Mouse (Mus musculus): Measurements from ENCODE around the gene Gnaq.
A peak's percentile ranks its signal among the peaks of the same experiment; 100 is the strongest.

The Gnaq gene

DNA sequence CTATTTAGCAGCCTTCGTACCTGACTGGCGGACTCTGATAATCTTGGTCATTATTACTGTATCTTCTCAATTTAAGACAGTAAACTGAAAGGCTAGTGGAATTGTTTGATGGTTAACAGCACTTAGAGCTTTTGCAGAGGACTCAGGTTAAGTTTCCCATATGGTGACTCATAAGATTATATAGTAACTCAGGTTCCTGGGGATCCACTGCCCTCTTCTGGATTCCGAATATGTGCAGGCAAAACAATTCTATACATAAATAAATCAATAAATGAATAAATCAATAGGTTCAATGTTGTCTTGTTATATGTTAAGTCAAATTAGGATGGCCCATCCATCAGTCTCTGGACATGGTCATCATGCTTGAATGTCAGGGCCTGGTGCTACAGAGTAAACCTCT, 191.6 kb downstream of the Gnaq start:
- no peak for DNase-seq

GRCm38 (mm10) chr19:16325911-16326310, 193.3 kb downstream of the Gnaq start:
- DNase-seq, result no peak

- no peak for DNase-seq
These were observed 194.9 kb downstream of the Gnaq start for GRCm38 (mm10) chr19:16327401-16328073.

GRCm38 (mm10) chr19:16328074-16328850, 195.6 kb downstream of the Gnaq start:
- DNase-seq, result peak in 1 of 2 experiments; percentile 14

GRCm38 (mm10) chr19:16329056-16329455, 196.4 kb downstream of the Gnaq start:
- no peak for DNase-seq

DNA sequence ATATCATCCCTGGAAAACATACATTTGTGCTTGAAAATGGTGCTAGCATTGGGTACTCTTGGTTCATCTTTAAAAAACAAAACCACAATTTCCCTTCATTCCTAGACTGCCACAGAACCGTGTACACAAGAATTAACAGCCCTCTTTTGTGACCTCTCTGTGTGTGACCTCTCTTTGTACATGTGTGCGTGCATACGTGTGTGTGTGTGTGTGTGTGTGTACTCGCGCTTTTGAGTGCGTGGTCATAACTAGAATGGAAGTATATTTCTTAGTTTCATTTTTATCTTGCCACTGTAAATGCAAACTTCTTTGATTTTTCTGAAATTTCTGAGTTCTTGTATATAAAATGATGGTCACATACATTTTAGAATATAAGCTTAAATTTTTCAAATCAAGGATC, 197.0 kb downstream of the Gnaq start:
- DNase-seq, result no peak

- DNase-seq, result no peak
These were observed 197.5 kb downstream of the Gnaq start for GRCm38 (mm10) chr19:16330161-16330560.

GRCm38 (mm10) chr19:16331047-16331446, 198.4 kb downstream of the Gnaq start:
- no peak for DNase-seq

GRCm38 (mm10) chr19:16337866-16338530, 205.4 kb downstream of the Gnaq start:
- DNase-seq, result no peak

DNA sequence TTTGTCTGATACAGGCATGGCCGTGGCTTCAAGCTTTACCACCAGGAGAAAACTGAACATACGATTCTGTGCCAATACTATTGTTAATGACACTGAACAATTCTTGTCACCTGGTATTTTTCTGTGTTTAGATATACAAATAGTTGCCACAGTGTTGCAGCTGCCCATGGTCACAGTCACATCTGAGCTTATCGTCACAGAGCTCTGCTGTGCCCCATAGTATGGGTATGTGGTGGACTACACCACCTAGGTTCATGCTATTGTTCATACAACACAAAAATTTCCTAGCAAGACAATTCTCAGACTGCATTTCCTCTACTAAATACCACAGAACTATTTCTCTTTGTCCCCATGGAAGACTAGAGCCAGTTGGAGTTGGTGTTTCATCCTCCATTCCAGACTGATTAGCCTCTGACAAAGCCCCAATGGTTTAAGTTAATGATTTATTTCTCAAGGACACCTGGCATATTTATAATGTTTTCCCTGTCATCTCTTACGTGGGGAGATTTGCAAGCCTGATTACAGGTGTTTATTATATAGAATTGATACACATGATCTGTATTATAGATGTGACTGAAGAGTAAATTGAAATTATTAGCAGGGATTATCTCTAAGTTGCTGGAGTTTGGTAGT, 207.4 kb downstream of the Gnaq start:
- no peak for DNase-seq

DNA sequence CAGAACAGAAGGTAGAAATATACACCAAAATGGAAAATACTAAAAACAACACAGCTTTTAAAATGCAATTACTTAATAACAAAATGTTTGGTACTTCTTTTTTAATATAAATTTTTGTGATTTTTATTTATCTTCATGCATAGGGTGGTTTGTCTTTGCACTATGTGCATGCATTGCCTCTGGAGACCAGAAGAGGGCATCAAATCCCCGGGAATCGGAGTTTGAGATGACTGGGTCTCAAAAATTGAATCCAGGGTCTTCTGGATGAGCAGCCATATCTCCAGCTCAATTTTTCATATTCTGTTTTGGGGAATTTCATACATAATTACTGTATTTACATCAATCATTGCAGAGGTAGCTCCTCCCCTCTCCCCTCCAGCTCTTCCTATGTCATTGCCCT, 210.1 kb downstream of the Gnaq start:
- DNase-seq, result no peak

GRCm38 (mm10) chr19:16345516-16345915, 212.9 kb downstream of the Gnaq start:
- DNase-seq, result no peak

DNA sequence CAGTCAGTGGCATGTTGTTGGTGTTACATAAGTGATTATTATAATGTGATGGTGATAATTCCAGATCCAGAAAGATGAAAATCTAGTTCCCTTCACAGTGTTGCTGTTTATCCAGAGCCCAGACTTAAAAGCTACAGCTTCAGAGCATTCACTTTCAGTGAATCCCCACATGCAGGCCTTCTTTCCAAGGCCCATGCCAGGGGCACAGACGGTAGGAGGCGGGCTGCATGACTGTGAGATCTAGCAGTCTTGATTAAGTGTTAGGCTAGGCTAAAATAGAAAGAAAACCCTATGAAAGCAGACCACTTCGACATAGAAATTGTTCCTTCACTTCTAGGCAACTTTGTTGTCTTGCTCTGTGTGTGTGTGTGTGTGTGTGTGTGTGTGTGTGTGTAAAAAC, 214.4 kb downstream of the Gnaq start:
- DNase-seq, result no peak

DNA sequence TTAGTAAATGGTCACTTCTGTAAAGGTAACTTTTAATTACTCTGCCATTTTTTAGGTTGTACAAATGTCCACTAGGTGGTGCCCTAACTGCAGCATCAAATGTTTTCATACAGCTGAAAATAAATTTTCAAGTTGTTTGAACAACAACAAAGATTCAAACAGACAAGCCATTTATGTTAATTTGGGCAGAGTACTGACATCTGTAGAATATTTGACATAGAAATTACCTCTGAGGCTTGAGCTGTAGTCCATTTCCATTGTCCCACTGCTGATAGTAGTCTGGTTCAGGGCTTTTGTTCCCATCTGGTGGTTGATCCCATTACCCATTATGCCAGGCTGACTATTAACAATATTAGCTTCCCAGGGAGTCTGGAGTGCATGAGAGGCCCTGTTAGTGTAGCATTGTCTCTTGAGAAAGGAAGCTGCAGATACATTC, 221.1 kb downstream of the Gnaq start:
- no peak for DNase-seq

GRCm38 (mm10) chr19:16358148-16358547, 225.5 kb downstream of the Gnaq start:
- no peak for DNase-seq

- peak; percentile 15 to 20 for DNase-seq
These were observed 226.3 kb downstream of the Gnaq start for GRCm38 (mm10) chr19:16358905-16359304.

DNA sequence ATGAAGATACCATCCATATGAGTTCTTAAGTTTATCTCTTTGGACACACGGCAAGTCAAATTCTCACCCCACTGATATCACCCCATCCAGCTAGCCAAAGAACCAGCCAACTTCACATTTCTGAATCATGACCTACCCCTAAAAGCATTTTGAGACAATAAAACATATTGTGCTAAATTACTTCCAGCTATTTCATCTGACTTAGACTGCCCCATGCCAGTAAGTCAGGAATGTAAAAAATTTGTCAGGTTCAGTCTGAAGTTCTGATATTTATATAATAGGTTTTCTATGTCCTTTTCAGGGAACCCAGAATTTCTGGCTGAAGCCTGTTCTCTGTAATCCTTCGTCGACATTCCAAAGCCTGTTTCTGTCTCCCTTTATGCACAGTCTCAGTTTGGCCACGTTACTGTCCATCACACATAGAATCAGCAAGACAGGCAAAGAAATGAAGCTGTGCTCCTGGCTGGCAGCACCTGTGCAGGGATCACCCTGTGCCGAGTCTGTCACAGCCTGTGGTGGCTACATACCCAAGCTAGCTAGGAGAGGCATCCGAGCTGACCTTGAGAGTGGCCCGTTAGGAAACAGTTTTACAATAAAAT, 233.9 kb downstream of the Gnaq start:
- DNase-seq, result no peak

DNA sequence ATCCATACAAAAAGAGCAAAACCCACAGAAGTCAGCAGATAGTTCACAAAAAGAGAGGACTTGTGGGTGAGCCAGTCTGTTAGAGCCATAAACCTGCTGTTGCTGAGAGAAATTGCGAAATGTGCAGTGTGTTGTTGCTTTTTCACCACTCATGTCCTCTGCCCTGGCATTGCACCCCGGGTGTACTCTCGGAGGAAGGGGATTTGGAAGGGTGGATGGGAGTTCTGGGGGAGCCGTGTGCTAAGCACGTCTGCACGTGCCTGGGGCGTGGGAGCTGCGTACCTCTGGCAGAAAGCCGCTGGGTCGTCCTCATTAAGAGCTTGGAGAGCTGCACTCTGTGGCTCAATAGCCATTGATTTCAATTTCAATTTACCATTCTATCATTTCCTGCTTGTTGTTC, 234.6 kb downstream of the Gnaq start:
- no peak for DNase-seq

DNA sequence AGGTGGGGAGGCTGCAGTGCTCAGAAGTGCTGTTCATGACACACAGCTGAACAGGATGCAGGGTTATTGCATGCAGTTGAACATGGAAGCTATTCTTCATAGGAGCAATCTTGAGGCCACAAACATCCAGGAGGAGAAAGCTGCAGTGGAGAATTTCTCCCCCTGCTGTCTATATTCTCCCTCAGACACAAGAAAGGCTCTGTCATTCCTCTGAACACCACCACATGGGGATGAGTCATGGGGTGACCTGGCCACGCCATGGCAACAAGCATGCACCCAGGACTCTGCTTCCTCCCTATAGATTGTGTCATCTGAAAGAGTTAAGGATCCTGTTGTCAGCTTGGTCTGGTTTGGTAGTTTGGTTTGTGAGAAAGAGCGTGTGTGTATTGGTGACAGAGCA, 239.0 kb downstream of the Gnaq start:
- DNase-seq, result no peak

DNA sequence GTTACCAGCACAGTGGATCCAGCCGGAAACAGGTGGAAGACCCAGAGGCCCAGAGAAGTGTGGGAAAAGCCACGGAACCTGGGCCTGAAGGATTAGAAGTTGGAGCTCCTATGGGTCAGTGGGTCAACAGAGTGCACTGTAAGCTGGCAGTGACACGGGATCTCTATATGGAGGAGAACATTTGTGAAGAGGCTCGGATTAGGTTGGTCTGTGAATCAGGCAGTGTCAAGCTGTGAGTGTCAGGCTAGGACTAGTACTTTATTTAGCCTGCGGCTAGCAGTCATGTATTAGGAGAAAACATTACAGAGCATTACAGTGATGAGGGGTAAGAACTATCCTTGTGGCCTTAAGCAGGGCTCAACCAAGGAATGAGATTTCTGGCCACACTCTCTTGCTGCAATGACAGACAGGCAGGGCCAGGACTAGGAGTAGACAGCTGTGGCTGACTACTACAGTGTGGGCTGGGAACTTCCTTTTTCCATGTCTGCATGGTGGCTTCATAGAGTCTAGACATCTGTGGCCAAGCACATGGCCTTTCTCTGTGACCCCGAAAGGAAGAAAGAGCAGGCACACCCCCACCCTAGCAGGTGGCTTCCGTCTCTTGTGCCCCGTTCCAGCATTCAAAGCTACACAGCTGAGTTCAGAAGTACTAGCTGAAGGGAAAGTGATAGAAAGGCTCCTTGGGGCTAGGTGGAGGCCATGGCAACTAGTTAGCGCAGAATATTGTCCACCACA, 240.3 kb downstream of the Gnaq start:
- DNase-seq, result peak; percentile 65 to 83

GRCm38 (mm10) chr19:16375881-16376280, 243.2 kb downstream of the Gnaq start:
- no peak for DNase-seq

GRCm38 (mm10) chr19:16378565-16378964, 245.9 kb downstream of the Gnaq start:
- no peak for DNase-seq

Data from thymus, postnatal 36 days (tissue).